Mouse (Mus musculus): ENCODE measurements at regions not wholly inside any gene's neighbourhood (a gene's known extent, or its start where the extent isn't known, plus 50 kb on each side); places are given as distances from the start of the nearest gene placed in this dataset.
A peak's percentile ranks its signal among the peaks of the same experiment; 100 is the strongest.

- DNase-seq (ENCODE audit: low spot score in 2 of 2): no peak
Observed at GRCm38 (mm10) chr2:17290709-17291108, 440.6 kb downstream of the Nebl start.

GRCm38 (mm10) chr2:17287598-17287997 is 443.7 kb downstream of the Nebl start:
- DNase-seq (ENCODE audit: low spot score in 2 of 2): no peak

- DNase-seq (ENCODE audit: low spot score in 2 of 2): no peak
Observed at GRCm38 (mm10) chr2:17249960-17250359, 481.3 kb downstream of the Nebl start.

DNA sequence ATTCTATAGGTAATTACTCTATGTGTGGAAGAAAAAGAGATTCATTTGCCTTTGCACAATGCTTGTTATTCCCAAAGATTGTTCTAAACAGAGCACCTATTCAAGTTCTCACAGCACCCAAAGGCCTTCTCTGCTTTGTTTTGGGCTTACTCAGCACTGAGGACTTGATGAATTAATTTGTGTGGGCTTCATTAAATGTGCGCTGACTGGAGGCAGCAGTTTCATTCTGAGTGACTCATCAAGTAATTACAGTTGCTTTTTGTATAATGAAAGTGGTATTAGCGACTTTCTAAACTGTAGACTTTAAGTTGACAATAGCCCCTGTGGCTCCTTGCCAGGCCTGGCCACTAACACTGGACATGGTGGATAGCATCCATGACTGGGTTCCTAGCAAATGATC is 485.4 kb downstream of the Nebl start:
- DNase-seq (ENCODE audit: low spot score in 2 of 2): no peak

DNA sequence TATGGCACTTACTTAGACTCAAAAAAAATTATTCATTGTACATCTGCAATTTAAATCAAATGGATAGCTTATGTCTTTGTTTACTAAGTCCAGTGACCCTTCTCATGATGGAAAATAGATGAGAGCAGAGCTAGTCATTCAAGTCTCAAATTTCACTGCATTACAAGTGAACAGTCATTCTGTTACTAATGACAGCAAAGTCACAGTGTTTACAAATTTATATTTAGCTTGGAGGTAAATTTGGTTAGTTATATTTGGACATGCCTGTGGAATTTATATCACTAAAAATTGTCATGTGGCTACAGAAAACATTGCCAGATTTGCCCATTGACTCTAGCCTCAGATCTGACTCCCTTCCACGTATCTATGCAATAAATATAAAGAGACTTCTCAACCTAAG is 515.7 kb downstream of the Nebl start:
- DNase-seq (ENCODE audit: low spot score in 2 of 2): no peak

GRCm38 (mm10) chr2:17214881-17215280 is 516.4 kb downstream of the Nebl start:
- no peak for DNase-seq (ENCODE audit: low spot score in 2 of 2)

DNA sequence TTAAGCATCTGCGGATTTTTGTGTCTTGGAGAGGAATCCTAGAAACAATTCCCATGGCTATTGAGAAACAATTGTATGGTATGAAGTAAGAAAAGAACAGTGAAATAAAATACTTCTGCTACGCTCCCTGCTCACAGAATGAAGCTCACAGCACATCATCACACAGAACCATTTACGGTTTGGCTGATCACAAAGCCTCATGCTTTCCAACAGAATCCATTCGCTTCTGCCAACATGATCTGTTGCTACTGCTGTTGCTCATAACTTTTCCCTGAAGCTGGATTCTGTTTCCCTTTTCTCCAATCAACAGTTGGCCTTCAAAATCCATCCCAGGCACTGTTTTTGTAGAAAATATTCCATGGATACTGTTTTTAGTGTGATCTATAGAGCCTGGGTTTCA is 518.7 kb downstream of the Nebl start:
- DNase-seq (ENCODE audit: low spot score in 2 of 2): no peak

GRCm38 (mm10) chr2:17211105-17211504 is 520.2 kb downstream of the Nebl start:
- DNase-seq (ENCODE audit: low spot score in 2 of 2): no peak

GRCm38 (mm10) chr2:17193611-17194010 is 537.7 kb downstream of the Nebl start:
- peak in 1 of 2 experiments; percentile 24 for DNase-seq (ENCODE audit: low spot score in 2 of 2)

- no peak for DNase-seq (ENCODE audit: low spot score in 2 of 2)
Observed at GRCm38 (mm10) chr2:17189169-17189568, 542.1 kb downstream of the Nebl start.

DNA sequence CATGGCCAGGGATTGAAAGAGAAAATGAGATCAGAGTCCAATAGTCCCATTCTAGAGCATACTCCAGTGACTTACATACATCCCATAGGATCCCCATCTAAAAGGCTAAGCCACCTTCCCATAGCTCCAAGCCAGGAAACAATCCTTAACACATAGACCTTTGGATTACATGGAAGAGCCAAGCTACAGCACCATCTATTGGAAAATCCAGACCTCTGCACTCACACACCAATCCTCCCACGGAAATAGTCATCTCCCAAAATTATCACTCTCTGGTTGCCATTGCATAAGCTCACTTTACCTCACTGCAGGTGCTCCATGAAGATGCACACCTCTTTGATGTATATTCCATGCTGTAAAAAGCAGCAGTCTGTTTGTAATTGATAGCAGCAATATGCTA is 543.4 kb downstream of the Nebl start:
- no peak for DNase-seq (ENCODE audit: low spot score in 2 of 2)

- DNase-seq (ENCODE audit: low spot score in 2 of 2): no peak
Observed at GRCm38 (mm10) chr2:17183696-17184095, 547.6 kb downstream of the Nebl start.

DNA sequence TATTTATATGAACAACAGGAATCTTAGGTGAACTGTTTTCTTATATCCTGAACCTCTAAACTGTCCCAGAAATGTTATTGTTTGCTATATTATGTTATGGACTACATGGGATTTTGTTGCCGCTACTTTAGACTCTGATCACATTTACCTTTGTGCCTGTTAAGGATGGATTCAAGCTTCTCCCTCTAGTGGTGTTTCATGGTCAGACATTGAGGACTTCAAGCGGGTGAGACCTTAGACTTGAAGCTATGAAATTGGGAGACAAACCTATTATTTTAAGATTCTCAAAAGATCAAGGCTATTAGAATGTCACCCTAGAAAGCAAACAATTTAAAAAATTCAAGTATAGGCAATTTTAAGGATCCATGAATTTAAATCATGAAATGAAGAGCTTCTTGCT is 549.7 kb downstream of the Nebl start:
- DNase-seq (ENCODE audit: low spot score in 2 of 2): no peak

GRCm38 (mm10) chr2:17168896-17169295 is 562.4 kb downstream of the Nebl start:
- no peak for DNase-seq (ENCODE audit: low spot score in 2 of 2)

DNA sequence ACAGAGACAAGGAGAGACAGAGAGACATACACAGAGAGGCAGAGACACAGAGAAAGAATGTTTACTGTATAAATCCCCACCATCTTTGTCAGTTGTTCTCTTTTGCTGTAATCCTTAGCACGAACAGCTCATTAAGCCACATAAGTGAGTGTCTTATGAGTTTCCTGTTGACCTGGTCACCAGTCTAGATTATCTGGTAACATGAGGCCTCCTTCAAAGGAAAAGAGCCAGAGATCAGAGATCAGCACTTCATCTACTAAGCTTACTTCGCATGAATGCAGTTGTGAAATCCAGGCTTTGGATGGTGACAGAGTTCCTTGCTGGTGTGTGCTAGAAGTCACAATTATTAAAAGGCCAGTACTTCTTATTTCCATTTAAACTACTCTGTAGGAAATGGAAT is 566.2 kb downstream of the Nebl start:
- no peak for DNase-seq (ENCODE audit: low spot score in 2 of 2)

DNA sequence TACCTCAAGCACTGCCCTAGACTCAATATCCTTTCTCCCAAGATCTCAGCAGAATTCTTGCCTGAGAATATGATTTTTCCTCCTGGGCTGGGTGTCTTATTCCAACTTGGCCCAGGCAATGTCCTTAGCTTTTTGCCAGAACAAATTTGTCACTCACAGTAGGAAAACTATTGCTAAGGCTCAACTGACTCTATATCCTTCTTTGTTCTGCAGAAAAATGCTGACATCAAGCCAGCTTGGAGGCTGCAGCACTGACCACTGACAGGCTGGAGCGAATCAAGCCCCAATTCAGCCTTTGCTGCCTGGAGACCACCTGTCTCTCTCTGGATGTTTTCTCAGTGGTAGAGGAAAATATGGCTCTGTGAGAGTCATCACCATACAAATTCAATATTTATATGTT is 572.8 kb downstream of the Nebl start:
- no peak for DNase-seq (ENCODE audit: low spot score in 2 of 2)

- no peak for DNase-seq (ENCODE audit: low spot score in 2 of 2)
Observed at GRCm38 (mm10) chr2:17157336-17157735, 573.9 kb downstream of the Nebl start.

DNA sequence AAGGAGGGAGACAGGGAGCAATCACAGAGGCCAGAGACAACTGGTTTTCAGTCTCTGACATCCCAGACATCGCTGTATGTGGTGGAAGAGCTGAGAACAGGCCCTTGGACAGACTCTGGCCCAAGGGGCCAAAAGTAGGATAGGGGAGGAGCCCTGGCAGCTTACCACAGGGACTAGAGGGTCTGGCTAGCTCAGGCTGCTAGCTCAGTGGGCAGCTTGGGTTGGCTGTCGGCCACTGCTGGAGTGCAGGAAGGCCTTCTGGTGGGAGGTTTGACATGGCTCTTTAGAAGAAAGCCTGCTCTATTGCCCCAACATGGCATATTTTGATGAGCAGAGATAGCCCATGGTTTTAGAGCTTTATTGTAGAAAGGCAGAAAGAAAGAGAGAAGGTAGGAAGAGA is 575.7 kb downstream of the Nebl start:
- DNase-seq (ENCODE audit: low spot score in 2 of 2): no peak

DNA sequence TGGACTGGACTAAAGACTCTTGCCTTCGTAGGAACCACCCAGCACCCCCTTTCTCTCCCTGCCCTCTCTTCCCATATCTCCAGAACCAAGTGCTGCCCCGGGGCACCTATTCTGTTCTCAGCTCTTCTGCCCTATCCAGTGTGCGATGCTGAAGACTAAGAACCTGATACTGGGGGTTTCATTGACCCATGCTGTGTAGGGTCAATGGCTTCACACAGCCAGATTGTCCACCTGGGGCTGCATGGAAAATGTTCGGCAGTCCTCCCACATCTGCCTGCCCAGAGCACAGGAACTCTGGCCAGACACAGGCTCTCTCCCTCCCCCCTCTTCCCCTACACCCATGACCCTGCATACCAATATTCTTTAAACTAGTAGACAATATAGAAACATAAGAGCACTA is 607.6 kb downstream of the Nebl start:
- DNase-seq (ENCODE audit: low spot score in 2 of 2): no peak

GRCm38 (mm10) chr2:17117292-17117691 is 614.0 kb downstream of the Nebl start:
- DNase-seq (ENCODE audit: low spot score in 2 of 2): no peak

- DNase-seq (ENCODE audit: low spot score in 2 of 2): no peak
Observed at GRCm38 (mm10) chr2:17111177-17111576, 620.1 kb downstream of the Nebl start.

DNA sequence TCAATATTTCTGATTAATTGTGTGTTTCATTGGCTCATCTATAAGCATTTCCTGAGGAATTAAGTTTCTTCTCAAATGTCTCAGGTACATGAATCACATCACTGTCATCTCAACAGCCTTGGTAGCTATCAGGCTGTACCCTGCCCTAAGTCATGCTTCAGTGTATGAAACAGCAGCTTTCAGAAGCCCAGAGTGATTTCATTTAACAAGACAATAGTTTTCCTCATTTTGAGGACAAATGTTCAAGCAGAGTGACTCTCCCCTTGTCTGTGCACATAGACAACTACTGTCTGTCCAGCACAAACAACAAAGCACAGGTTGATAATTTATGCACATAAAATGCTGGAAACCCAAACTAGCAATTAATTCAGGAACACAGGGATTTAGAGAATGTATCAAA is 630.1 kb downstream of the Nebl start:
- DNase-seq (ENCODE audit: low spot score in 2 of 2): no peak

DNA sequence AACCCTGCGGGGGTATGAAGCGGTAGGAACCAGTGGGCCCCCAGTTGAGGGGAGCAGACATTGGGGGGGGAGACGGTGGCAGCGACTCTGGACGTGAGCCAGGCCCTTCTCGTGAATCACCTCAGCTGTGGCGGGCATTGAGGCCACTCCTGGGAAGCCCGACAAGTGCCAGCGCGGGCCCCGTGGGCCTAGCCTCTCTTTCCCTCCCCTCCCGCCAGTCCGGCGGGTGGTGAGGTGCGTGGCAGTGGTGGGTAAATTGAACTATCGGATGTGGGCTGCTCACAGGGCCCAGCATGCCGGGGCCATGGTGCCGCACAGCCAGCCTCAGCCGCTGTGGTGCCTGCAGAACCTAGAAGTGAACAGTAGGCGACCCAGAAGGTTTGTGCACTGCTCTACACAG is 633.7 kb downstream of the Nebl start:
- DNase-seq (ENCODE audit: low spot score in 2 of 2): no peak

- no peak for DNase-seq (ENCODE audit: low spot score in 2 of 2)
Observed at GRCm38 (mm10) chr2:17091454-17091853, 639.8 kb downstream of the Nebl start.

GRCm38 (mm10) chr2:17081266-17081665 is 650.0 kb downstream of the Nebl start:
- DNase-seq (ENCODE audit: low spot score in 2 of 2): no peak
